In genomic region chr3:100558211-100558708, GRCm38 (mm10) we compare ENCODE assay signal across 14 mouse cellular contexts.
DNase-seq lines count a peak whose midpoint lies in the region.
"Had no signal": no experiment of that assay in that cellular context is flagged by ENCODE, and none has a peak within 500 bp of the region (broad histone marks: within the 10 kb centered on the region; RNA-seq: fewer than 3 reads in every experiment).

No protein-coding gene starts in this region.

- DNase-seq in 416B (ENCODE audit: low read depth) = peak; percentile 42
- DNase-seq in CD4-positive helper T cell, adult 2 months (ENCODE audit: low read depth, low spot score) = peak; percentile 82
- peak; percentile 78 for DNase-seq in T-cell, adult 2 months (ENCODE audit: low spot score)
- DNase-seq in naive thymus-derived CD4-positive, alpha-beta T cell, adult 2 months (ENCODE audit: low read depth) = peak; percentile 87
- no peak for DNase-seq in left cerebral cortex, postnatal 36 days (ENCODE audit: low spot score in 2 of 2)
- no peak for DNase-seq in adrenal gland, adult 8-10 months
- no peak for DNase-seq in left cerebral cortex, postnatal 25 days (ENCODE audit: low spot score in 2 of 2)
- DNase-seq: adrenal gland, postnatal 25 days; cerebellum, postnatal 10 days; gastrocnemius, postnatal 36 days; heart, postnatal 4 days; kidney, adult 8-10 months; kidney, postnatal 10 days; liver, postnatal 0 days had no signal

- intact Hi-C loops in left cerebral cortex, postnatal 36 days (cut with DNase I) = no loop called here
- intact Hi-C loops in left cerebral cortex, postnatal 25 days (cut with DNase I) = loop anchor here (5.0 kb wide), 2 partner anchors 201 to 371 kb away; no protein-coding TSS in a partner anchor

Comparison
In these comparisons a context has a peak if more than half of its experiments do, and no peak if none do; other contexts are left out.
1. DNase-seq: peak in 416B (single experiment), CD4-positive helper T cell, adult 2 months (single experiment), T-cell, adult 2 months (single experiment) and naive thymus-derived CD4-positive, alpha-beta T cell, adult 2 months (single experiment); none in left cerebral cortex, postnatal 36 days (0 of 2), adrenal gland, adult 8-10 months (single experiment) and left cerebral cortex, postnatal 25 days (0 of 2).